Mouse (Mus musculus) heart, embryonic 15.5 days (tissue): ENCODE data around the gene Cdadc1. TPM values are rescaled to one million over a fixed set of nuclear protein-coding genes. Genes with fewer than 3 reads are reported as not detected.

Experiments used
- ATAC-seq: fragments of 200-750 bp; cut with Nextera tagmentation; replicated peaks from 2 replicates; pipeline ENCODE4 v1.8.0; 2017; ENCODE audit warnings: low read depth, moderate TSS enrichment; ENCODE audit not compliant: insufficient number of reproducible peaks, insufficient read depth, low FRiP score
- H3K27ac ChIP-seq: fragments of 300-500 bp; sonication (generic); 2 replicates; pipeline ENCODE4 v1.5.1; 2015; ENCODE audit warnings: mild to moderate bottlenecking, inconsistent platforms
- H3K27me3 ChIP-seq: fragments of 300-500 bp; sonication (generic); 2 replicates; pipeline ENCODE4 v1.6.1; 2015; ENCODE audit warnings: inconsistent platforms
- H3K36me3 ChIP-seq: fragments of 300-500 bp; sonication (generic); 2 replicates; pipeline ENCODE4 v1.6.1; 2015; ENCODE audit warnings: mild to moderate bottlenecking, inconsistent platforms
- H3K4me1 ChIP-seq: fragments of 300-500 bp; sonication (generic); replicated peaks from 2 replicates; pipeline ENCODE4 v1.6.1; 2015; ENCODE audit warnings: inconsistent platforms
- H3K4me2 ChIP-seq: fragments of 300-500 bp; sonication (generic); 2 replicates; pipeline ENCODE4 v1.6.1; 2015; ENCODE audit warnings: inconsistent platforms, mild to moderate bottlenecking, moderate library complexity
- H3K4me3 ChIP-seq: fragments of 300-500 bp; sonication (generic); 2 replicates; pipeline ENCODE4 v1.5.1; 2015; ENCODE audit warnings: mild to moderate bottlenecking, inconsistent platforms
- H3K9ac ChIP-seq: fragments of 300-500 bp; sonication (generic); 2 replicates; pipeline ENCODE4 v1.6.1; 2015; ENCODE audit warnings: mild to moderate bottlenecking, inconsistent platforms
- H3K9me3 ChIP-seq: fragments of 300-500 bp; sonication (generic); replicated peaks from 2 replicates; pipeline ENCODE4 v1.6.1; 2016; ENCODE audit warnings: inconsistent platforms
- WGBS: fragments of 180-500 bp; shearing (Covaris S2); methylation state at CpG from one replicate; pipeline ENCODE4 v1.1.7; 2015; ENCODE audit warnings: mixed read lengths; 5-methylcytosine and 5-hydroxymethylcytosine counted together
- polyA plus RNA-seq: library from polyadenylated mRNA; unstranded; fragments of >200 nt; fragmentation: Nextera tagmentation; extraction: Ambion mirVana; gene quantifications from 2 replicates; pipeline ENCODE4 v1.2.1, GENCODE M21; 2015

The Cdadc1 gene
- polyA plus RNA-seq, 1 experiment from 2014 or later: 33.0 TPM

DNA sequence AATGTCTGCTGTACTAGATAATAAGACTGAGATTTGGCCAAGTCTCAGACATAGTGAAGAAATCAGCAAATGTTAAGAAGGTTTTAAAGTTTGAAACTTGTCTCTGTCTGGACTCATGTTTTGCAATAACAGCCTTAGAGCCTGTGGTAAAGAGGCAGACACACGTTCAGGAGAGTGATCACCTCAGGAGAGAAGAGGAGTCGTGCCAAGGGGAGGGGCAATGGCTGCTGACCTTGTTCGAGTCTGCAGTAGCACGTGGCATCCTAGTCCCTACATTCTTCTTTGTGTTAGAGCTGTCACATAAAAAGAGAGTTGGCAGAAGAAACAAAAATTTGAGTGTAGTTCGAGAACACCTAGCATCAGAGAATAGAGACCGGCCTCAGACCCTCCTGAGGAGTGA is 57.0 kb downstream of the Cdadc1 start:
- Histone ChIP-seq H3K4me1 (no peaks in the 10 kb centered on the region), H3K36me3 (no peaks in the 10 kb centered on the region; the same call in 1 of the 2 replicates), H3K9ac (no peak overlapping the region), H3K27me3 (no peaks in the 10 kb centered on the region), H3K4me2 (no peak overlapping the region), H3K4me3 (no peak overlapping the region), H3K9me3 (no peaks in the 10 kb centered on the region), H3K27ac (no peak overlapping the region)
- 73% methylated on average over 6 of the region's 6 CpGs for WGBS
- ATAC-seq: no peak

DNA sequence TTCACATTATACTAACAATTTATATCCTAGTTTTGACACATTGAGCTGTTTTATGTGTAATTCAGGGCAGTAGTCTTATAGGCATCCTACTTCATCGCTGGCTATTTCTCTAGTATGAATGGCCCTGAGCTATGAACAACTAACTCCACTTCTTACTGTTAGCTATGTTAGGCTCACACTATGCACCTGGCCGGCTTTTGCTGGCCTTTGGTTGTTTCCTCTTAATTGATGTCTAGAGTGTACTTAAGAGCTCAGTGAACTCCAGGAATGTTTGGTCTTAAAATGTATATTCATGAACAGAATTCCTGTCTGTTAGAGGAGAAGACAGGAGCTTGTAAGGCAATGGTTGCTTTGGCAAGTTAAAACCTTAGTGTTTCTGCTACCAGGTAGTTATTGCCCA is 57.5 kb downstream of the Cdadc1 start:
- no peak for ATAC-seq
- Histone ChIP-seq H3K9me3 (no peaks in the 10 kb centered on the region), H3K4me2 (no peak overlapping the region), H3K4me3 (no peak overlapping the region), H3K4me1 (no peaks in the 10 kb centered on the region), H3K27ac (no peak overlapping the region), H3K9ac (no peak overlapping the region), H3K27me3 (no peaks in the 10 kb centered on the region), H3K36me3 (no peaks in the 10 kb centered on the region; the same call in 1 of the 2 replicates)
- 83% methylated on average over 2 of the region's 2 CpGs for WGBS

DNA sequence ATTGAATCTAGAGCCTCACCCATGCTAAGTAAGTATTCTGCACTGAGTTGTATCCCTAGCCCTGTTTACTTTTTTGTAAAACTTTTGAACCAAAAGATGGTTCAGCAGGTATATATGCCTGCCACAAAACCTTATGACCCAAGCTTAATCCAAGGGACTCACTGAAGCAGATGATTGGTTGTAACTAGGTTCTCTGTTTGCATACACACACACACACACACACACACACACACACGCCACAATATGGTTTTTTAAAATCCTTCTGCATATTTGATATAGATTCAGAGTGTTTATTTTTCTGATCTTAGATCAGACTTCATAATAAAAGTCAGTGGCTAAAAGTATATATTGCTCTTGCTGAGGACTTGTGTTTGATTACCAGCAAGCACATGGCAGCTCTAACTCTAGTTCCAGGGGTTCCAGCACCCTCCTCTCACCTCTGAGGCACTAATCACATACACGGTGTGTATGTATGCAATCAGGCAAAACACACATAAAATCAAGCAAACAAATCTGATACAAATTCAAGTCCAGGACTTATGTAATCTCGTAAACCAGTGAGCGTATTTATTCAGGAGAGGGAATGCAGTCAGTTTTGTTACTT is 59.8 kb downstream of the Cdadc1 start:
- Histone ChIP-seq H3K4me3 (no peak overlapping the region), H3K9me3 (no peaks in the 10 kb centered on the region), H3K4me1 (no peaks in the 10 kb centered on the region), H3K27ac (no peak overlapping the region), H3K27me3 (no peaks in the 10 kb centered on the region), H3K36me3 (no peaks in the 10 kb centered on the region; the same call in 1 of the 2 replicates), H3K9ac (no peak overlapping the region), H3K4me2 (no peak overlapping the region)
- ATAC-seq: no peak
- WGBS: 88% methylated on average over 4 of the region's 4 CpGs

DNA sequence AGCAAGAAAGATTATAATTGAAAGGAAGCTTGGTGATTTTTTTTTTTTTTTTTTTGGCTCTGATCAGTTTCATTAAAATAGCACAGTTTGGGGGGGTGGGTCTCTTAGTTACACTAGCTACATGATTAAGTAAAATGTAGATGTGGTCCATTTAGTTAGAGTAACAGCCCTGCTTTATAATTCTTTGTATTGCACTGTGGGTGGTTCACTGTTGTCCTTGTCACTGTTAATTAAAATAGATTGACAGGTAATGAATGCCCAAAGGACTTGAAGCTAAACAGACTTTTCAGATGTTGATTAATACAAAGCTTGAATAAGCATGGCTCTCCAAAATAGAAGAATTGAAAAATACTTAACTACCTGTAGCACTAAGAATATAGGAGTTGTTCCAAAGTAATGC is 63.9 kb downstream of the Cdadc1 start:
- H3K4me2 ChIP-seq: no peak overlapping the region
- no peaks in the 10 kb centered on the region for H3K36me3 ChIP-seq
- no peaks in the 10 kb centered on the region for H3K4me1 ChIP-seq
- no peak overlapping the region for H3K27ac ChIP-seq
- no peak overlapping the region for H3K9ac ChIP-seq
- H3K27me3 ChIP-seq: no peaks in the 10 kb centered on the region
- ATAC-seq: no peak
- no peak overlapping the region for H3K4me3 ChIP-seq
- no peaks in the 10 kb centered on the region for H3K9me3 ChIP-seq

DNA sequence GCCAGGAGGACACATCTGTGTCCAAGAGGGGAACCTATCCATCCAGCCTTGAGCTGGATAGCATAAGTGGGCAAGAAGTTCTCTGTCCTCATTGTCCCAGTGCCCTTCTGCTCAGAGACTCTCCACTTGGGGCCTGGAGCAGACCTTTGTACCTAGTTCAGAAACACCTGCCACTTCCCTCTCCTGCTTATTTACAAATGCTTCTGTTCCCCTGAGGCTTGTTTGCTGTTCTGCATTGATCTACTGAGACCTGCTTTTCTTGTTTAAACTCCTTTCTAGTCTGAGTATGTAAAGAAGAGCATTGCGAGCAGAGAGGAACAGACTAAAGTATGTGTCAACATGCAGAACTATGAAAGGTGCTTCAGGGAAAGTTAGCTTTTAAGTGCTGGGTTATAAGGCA is 64.8 kb downstream of the Cdadc1 start:
- Histone ChIP-seq H3K4me3 (no peak overlapping the region), H3K9me3 (no peaks in the 10 kb centered on the region), H3K27me3 (no peaks in the 10 kb centered on the region), H3K36me3 (no peaks in the 10 kb centered on the region), H3K27ac (no peak overlapping the region), H3K4me1 (no peaks in the 10 kb centered on the region), H3K4me2 (no peak overlapping the region), H3K9ac (no peak overlapping the region)
- no peak for ATAC-seq
- 94% methylated on average over 1 of the region's 1 CpGs for WGBS

DNA sequence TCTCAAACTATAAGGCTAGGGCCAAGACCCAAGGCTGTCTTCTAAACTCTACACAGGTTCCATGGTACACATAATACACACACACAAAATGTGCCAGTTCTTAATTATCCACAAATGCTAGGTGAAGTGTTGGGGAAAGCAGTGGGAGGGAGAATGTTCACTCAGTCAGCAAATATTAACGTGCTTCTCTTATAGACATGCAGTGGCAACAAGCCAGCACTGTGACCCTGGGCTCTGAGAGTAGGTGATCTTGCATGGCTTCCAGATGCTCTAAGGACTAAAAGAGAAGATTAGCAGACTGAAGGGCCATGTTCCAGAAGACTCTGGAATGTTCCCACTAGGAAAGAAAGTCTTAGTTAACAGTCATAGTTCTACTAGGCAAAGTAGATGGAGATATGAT is 67.0 kb downstream of the Cdadc1 start:
- Histone ChIP-seq H3K4me1 (no peaks in the 10 kb centered on the region), H3K4me2 (no peak overlapping the region), H3K9me3 (no peaks in the 10 kb centered on the region), H3K27me3 (no peaks in the 10 kb centered on the region), H3K9ac (no peak overlapping the region), H3K27ac (no peak overlapping the region), H3K4me3 (no peak overlapping the region), H3K36me3 (no peaks in the 10 kb centered on the region)
- ATAC-seq: no peak
- 67% methylated on average over 1 of the region's 1 CpGs for WGBS

DNA sequence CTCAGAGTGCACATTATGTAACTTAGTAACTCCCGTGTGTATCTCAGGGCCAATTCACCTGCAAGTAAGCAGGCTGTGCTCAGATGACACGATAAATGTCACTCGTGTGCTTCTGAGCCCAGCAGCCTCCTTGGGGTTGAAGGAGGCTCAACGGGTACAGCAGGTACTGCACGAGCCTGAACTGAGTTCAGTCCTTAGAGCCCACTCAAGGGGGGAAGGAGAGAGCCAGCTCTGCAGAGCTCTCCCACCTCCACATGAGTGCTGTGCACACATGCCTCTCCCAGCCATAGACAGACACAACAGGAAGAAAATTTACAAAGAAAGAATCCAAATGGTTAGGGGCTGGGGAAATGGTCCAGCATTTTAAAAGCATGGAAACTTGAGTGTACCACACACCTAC is 71.9 kb downstream of the Cdadc1 start:
- no peak overlapping the region for H3K4me2 ChIP-seq
- ATAC-seq: no peak
- no peak overlapping the region for H3K9ac ChIP-seq
- no peaks in the 10 kb centered on the region for H3K4me1 ChIP-seq
- H3K9me3 ChIP-seq: no peaks in the 10 kb centered on the region
- no peak overlapping the region for H3K27ac ChIP-seq
- no peaks in the 10 kb centered on the region for H3K27me3 ChIP-seq
- no peak overlapping the region for H3K4me3 ChIP-seq
- H3K36me3 ChIP-seq: no peaks in the 10 kb centered on the region
- WGBS: 65% methylated on average over 5 of the region's 5 CpGs

DNA sequence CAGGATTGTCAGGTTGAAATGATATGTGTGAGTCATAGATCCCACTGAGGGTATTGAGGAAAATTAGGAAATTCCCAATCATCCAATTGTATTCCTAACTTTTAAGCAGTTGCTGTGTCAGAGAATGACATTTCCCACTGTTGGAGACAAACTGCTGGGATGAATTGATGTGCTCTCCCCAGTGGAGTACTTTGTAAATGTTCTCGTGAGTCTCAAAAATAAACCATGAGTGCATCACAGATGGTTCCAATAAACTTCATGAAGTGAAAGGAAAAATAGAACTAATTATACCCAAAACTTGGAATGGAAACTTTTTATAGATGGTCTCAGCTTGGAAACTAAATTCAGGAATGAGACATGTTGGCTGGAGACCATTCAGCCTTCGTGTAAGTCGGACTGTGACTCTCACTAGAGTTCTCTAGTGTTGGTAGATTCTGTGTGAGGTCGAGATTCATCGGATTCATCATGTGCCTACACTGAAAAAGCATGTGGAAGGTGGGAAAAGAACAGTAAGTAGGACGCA is 83.8 kb downstream of the Cdadc1 start:
- H3K9me3 ChIP-seq: no peaks in the 10 kb centered on the region
- no peak overlapping the region for H3K9ac ChIP-seq
- H3K27me3 ChIP-seq: no peaks in the 10 kb centered on the region
- H3K4me1 ChIP-seq: no peaks in the 10 kb centered on the region
- H3K27ac ChIP-seq: no peak overlapping the region
- no peak overlapping the region for H3K4me3 ChIP-seq
- 82% methylated on average over 6 of the region's 6 CpGs for WGBS
- H3K36me3 ChIP-seq: no peaks in the 10 kb centered on the region
- ATAC-seq: no peak
- no peak overlapping the region for H3K4me2 ChIP-seq

Other genes starting within 250 kb of the Cdadc1 start
- 2.4 and 3.5 TPM in 2 replicates for gene Phf11d, start 232.5 kb downstream of the Cdadc1 start, polyA plus RNA-seq
- 0.25 and 0.28 TPM in 2 replicates for gene Phf11c, start 202.6 kb downstream of the Cdadc1 start, polyA plus RNA-seq
- gene Setdb2, start 157.1 kb downstream of the Cdadc1 start, polyA plus RNA-seq: 4.5 and 7.7 TPM in 2 replicates
- gene Cab39l, start 157.0 kb downstream of the Cdadc1 start, polyA plus RNA-seq: 23.0 and 23.1 TPM in 2 replicates
- 8.6 and 17.4 TPM in 2 replicates for gene Shisa2, start 27.3 kb upstream of the Cdadc1 start, polyA plus RNA-seq